In genomic region chr5:113139064-113139726, GRCm38 (mm10) we compare ENCODE assay signal across 8 mouse cellular contexts. TPM values are rescaled to one million over a fixed set of nuclear protein-coding genes. Genes with fewer than 3 reads are reported as not detected.
A peak's percentile ranks its signal among the peaks of the same experiment; 100 is the strongest.
DNase-seq lines count a peak whose midpoint lies in the region; ATAC-seq and TF ChIP-seq lines count a peak whose summit lies in the region.

No protein-coding gene starts in this region.

- H3K4me2 ChIP-seq in embryonic facial prominence, embryonic 11.5 days (ENCODE audit: low read depth, low read length), result peak overlapping the region; percentile 93
- peak overlapping the region; percentile 89 for H3K4me2 ChIP-seq in hindbrain, embryonic 15.5 days
- peak overlapping the region; percentile 90 for H3K4me2 ChIP-seq in midbrain, embryonic 14.5 days (ENCODE audit: low read length)

- no peak for TF ChIP-seq POLR2A in kidney, adult 2 months (IDR thresholded peaks at IDR 0.05; ENCODE audit: low read depth, low read length)

- no peaks in the 10 kb centered on the region for H3K4me1 ChIP-seq in kidney, adult 2 months (ENCODE audit: control insufficient read depth, insufficient read depth, low read length)
- H3K4me1 ChIP-seq in embryonic facial prominence, embryonic 11.5 days (ENCODE audit: control insufficient read depth, insufficient read depth, low read length), result peaks cover 6% of the 10 kb centered on the region
- H3K4me1 ChIP-seq in hindbrain, embryonic 15.5 days (replicated peaks), result peaks cover 42% of the 10 kb centered on the region
- H3K4me1 ChIP-seq in midbrain, embryonic 14.5 days (ENCODE audit: control insufficient read depth, insufficient read depth, low read length), result peaks cover 16% of the 10 kb centered on the region

- no peak for ATAC-seq in embryonic facial prominence, embryonic 11.5 days (replicated peaks; ENCODE audit: insufficient number of reproducible peaks, low FRiP score, low TSS enrichment, low read depth)
- ATAC-seq in hindbrain, embryonic 15.5 days (ENCODE audit: low FRiP score, low read depth), result peak; percentile 40; the same call in 1 of the 2 replicates
- peak; percentile 26; the same call in 1 of the 2 replicates for ATAC-seq in midbrain, embryonic 14.5 days (ENCODE audit: low FRiP score, low TSS enrichment)

- DNase-seq in kidney, adult 2 months, result no peak
- DNase-seq in kidney, postnatal 4 days, result no peak
- DNase-seq in embryonic facial prominence, embryonic 11.5 days (ENCODE audit: low spot score), result no peak
- DNase-seq in midbrain, embryonic 14.5 days, result no peak
- no peak for DNase-seq in adrenal gland, adult 2 months
- DNase-seq in adrenal gland, postnatal 10 days, result no peak
- DNase-seq in layer of hippocampus, adult 18-20 months (ENCODE audit: low spot score in 2 of 2), result no peak

- no peaks in the 10 kb centered on the region for H3K9me3 ChIP-seq in embryonic facial prominence, embryonic 11.5 days (replicated peaks; ENCODE audit: control insufficient read depth, low read length)
- H3K9me3 ChIP-seq in hindbrain, embryonic 15.5 days, result no peaks in the 10 kb centered on the region
- no peaks in the 10 kb centered on the region for H3K9me3 ChIP-seq in midbrain, embryonic 14.5 days (ENCODE audit: control insufficient read depth, low read length)

- no peaks in the 10 kb centered on the region for H3K27me3 ChIP-seq in kidney, adult 2 months (replicated peaks; ENCODE audit: control insufficient read depth, insufficient read depth, low read length)
- H3K27me3 ChIP-seq in embryonic facial prominence, embryonic 11.5 days (ENCODE audit: control insufficient read depth, insufficient read depth, low read length), result peaks cover 7% of the 10 kb centered on the region
- peaks cover 15% of the 10 kb centered on the region; the same call in 1 of the 2 replicates for H3K27me3 ChIP-seq in hindbrain, embryonic 15.5 days
- H3K27me3 ChIP-seq in midbrain, embryonic 14.5 days (ENCODE audit: control insufficient read depth, insufficient read depth, low read length), result peaks cover 16% of the 10 kb centered on the region

- 64% methylated on average over 7 of the region's 7 CpGs for WGBS in kidney, adult 2 months
- 61% methylated on average over 7 of the region's 7 CpGs for WGBS in embryonic facial prominence, embryonic 11.5 days
- 62% methylated on average over 7 of the region's 7 CpGs for WGBS in hindbrain, embryonic 15.5 days
- 63% methylated on average over 7 of the region's 7 CpGs for WGBS in midbrain, embryonic 14.5 days

- H3K4me3 ChIP-seq in kidney, adult 2 months (ENCODE audit: insufficient read depth, low read depth, low read length), result peak overlapping the region; percentile 46; the same call in 1 of the 2 replicates
- peak overlapping the region; percentile 40 for H3K4me3 ChIP-seq in embryonic facial prominence, embryonic 11.5 days (ENCODE audit: low read depth, low read length)
- peak overlapping the region; percentile 50 for H3K4me3 ChIP-seq in hindbrain, embryonic 15.5 days
- H3K4me3 ChIP-seq in midbrain, embryonic 14.5 days (replicated peaks; ENCODE audit: low read depth, low read length), result peak overlapping the region; percentile 44

- H3K9ac ChIP-seq in embryonic facial prominence, embryonic 11.5 days (replicated peaks; ENCODE audit: low read length), result peak overlapping the region; percentile 46
- peak overlapping the region; percentile 64 for H3K9ac ChIP-seq in hindbrain, embryonic 15.5 days
- H3K9ac ChIP-seq in midbrain, embryonic 14.5 days (replicated peaks; ENCODE audit: low read length), result peak overlapping the region; percentile 58

- no peaks in the 10 kb centered on the region for H3K36me3 ChIP-seq in kidney, adult 2 months (ENCODE audit: control insufficient read depth, insufficient read depth, low read length)
- no peaks in the 10 kb centered on the region for H3K36me3 ChIP-seq in embryonic facial prominence, embryonic 11.5 days (replicated peaks; ENCODE audit: control insufficient read depth, insufficient read depth, low read depth, low read length)
- no peaks in the 10 kb centered on the region for H3K36me3 ChIP-seq in hindbrain, embryonic 15.5 days
- H3K36me3 ChIP-seq in midbrain, embryonic 14.5 days (ENCODE audit: control insufficient read depth, insufficient read depth, low read length), result no peaks in the 10 kb centered on the region

- no peak for TF ChIP-seq CTCF in kidney, adult 2 months (conservative IDR thresholded peaks at IDR 0.05; ENCODE audit: insufficient read depth, insufficient read length, low read depth, low read length)

- H3K27ac ChIP-seq in kidney, adult 2 months (ENCODE audit: insufficient read depth, low read depth, low read length), result no peak overlapping the region
- no peak overlapping the region for H3K27ac ChIP-seq in embryonic facial prominence, embryonic 11.5 days (replicated peaks; ENCODE audit: low read depth, low read length)
- peak overlapping the region; percentile 7; the same call in 1 of the 2 replicates for H3K27ac ChIP-seq in hindbrain, embryonic 15.5 days (replicated peaks)
- H3K27ac ChIP-seq in midbrain, embryonic 14.5 days (replicated peaks; ENCODE audit: low read depth, low read length), result 0 out of 2 replicates have a peak overlapping the region, but pooled peaks have one; percentile 41

RNA-seq across cellular contexts. Expression of gene Crybb3, which starts 57.8 kb away (rescaled TPM):
- 1.5 and 2.8 TPM in 2 replicates for polyA plus RNA-seq in kidney, adult 2 months (2012; rRNA removed)
- polyA plus RNA-seq in embryonic facial prominence, embryonic 11.5 days (2014; fragmentation: Nextera tagmentation; extraction: Ambion mirVana), result 4.0 and 20.8 TPM in 2 replicates
- 1.1 and 1.6 TPM in 2 replicates for polyA plus RNA-seq in hindbrain, embryonic 15.5 days (2015; fragmentation: Nextera tagmentation; extraction: Ambion mirVana)
- 0.70 and 0.77 TPM in 2 replicates for polyA plus RNA-seq in midbrain, embryonic 14.5 days (2014; fragmentation: Nextera tagmentation; extraction: Ambion mirVana)
- under 1 TPM; 0.23 to 0.31 TPM for total RNA-seq in adrenal gland, adult 2 months (2021)
- 0.91 and 1.9 TPM in 2 replicates for polyA plus RNA-seq in adrenal gland, adult 2 months (2012; rRNA removed)
- 1 to 10 TPM; 1.1 to 1.5 TPM for total RNA-seq in adrenal gland, postnatal 10 days (2021)
- 1 to 10 TPM; 1.6 to 2.1 TPM for total RNA-seq in layer of hippocampus, adult 18-20 months (2021)

Comparison
In these comparisons a context has a peak if more than half of its experiments do, and no peak if none do; other contexts are left out.
1. H3K27ac ChIP-seq: peak in hindbrain, embryonic 15.5 days (single experiment) and midbrain, embryonic 14.5 days (single experiment); none in kidney, adult 2 months (single experiment) and embryonic facial prominence, embryonic 11.5 days (single experiment).
2. Peak in every context shown above with its lines, with median percentiles within 50 percentile points of each other: H3K4me3 ChIP-seq, H3K4me2 ChIP-seq and H3K9ac ChIP-seq.